Mouse (Mus musculus) hindbrain, embryonic 15.5 days (tissue): ENCODE measurements at regions not wholly inside any gene's neighbourhood (a gene's known extent, or its start where the extent isn't known, plus 50 kb on each side); places are given as distances from the start of the nearest gene placed in this dataset.

Experiments
- ATAC-seq: fragments of 200-750 bp; cut with Nextera tagmentation; 2 replicates; pipeline ENCODE4 v1.8.0; 2017; ENCODE audit warnings: low read depth, moderate number of reproducible peaks, moderate TSS enrichment; ENCODE audit not compliant: low FRiP score
- H3K27ac ChIP-seq: fragments of 300-500 bp; sonication (generic); replicated peaks from 2 replicates; pipeline ENCODE4 v1.5.1; 2015; ENCODE audit warnings: mild to moderate bottlenecking, inconsistent platforms
- H3K27me3 ChIP-seq: fragments of 300-500 bp; sonication (generic); 2 replicates; pipeline ENCODE4 v1.6.1; 2015; ENCODE audit warnings: control low read depth, inconsistent platforms
- H3K36me3 ChIP-seq: fragments of 300-500 bp; sonication (generic); 2 replicates; pipeline ENCODE4 v1.6.1; 2015; ENCODE audit warnings: control low read depth, inconsistent platforms
- H3K4me1 ChIP-seq: fragments of 300-500 bp; sonication (generic); replicated peaks from 2 replicates; pipeline ENCODE4 v1.6.1; 2015; ENCODE audit warnings: control low read depth, inconsistent platforms
- H3K4me2 ChIP-seq: fragments of 300-500 bp; sonication (generic); 2 replicates; pipeline ENCODE4 v1.6.1; 2015; ENCODE audit warnings: moderate library complexity, mild to moderate bottlenecking, inconsistent platforms
- H3K4me3 ChIP-seq: fragments of 300-500 bp; sonication (generic); 2 replicates; pipeline ENCODE4 v1.5.1; 2015; ENCODE audit warnings: mild to moderate bottlenecking, inconsistent platforms
- H3K9ac ChIP-seq: fragments of 300-500 bp; sonication (generic); 2 replicates; pipeline ENCODE4 v1.6.1; 2015; ENCODE audit warnings: inconsistent platforms
- H3K9me3 ChIP-seq: fragments of 300-500 bp; sonication (generic); 2 replicates; pipeline ENCODE4 v1.6.1; 2016; ENCODE audit warnings: control low read depth, inconsistent platforms
- WGBS: fragments of 180-500 bp; shearing (Covaris S2); methylation state at CpG from one replicate; pipeline ENCODE4 v1.1.7; 2015; 5-methylcytosine and 5-hydroxymethylcytosine counted together

DNA sequence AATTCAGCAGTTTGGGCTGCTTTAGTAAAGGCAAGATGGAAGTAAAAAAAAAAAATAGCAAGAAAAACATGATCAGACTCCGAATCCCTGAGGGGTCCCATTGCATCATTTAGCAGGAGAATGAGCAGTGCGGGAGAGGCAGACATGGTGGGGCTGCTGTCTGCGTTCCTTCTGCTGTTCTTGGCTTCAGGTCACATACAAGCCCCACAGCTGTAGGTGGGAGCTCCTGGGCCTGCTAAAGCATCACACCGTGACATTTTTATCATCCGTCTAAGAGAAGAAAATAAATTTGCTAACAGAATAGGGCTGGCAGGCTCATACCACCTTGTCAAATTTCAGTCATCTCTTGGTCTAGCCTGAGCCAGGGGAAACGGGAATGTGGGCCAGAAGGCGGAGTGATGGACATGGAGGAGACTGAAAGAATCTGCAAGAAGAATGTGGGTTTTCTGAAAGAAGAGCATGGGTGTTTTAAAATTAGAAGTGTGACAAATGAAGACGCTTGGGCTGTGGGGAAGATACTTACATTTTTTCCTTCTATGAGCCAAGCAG lies 378.8 kb upstream of the Vrk2 start:
- Histone ChIP-seq H3K9ac (no peak overlapping the region), H3K27me3 (no peaks in the 10 kb centered on the region), H3K27ac (no peak overlapping the region), H3K9me3 (no peaks in the 10 kb centered on the region), H3K4me1 (0 out of 2 replicates have a peak, but pooled peaks cover 3% of the 10 kb centered on the region), H3K4me3 (no peak overlapping the region), H3K4me2 (no peak overlapping the region), H3K36me3 (no peaks in the 10 kb centered on the region)
- peak; percentile 59; the same call in 1 of the 2 replicates for ATAC-seq
- WGBS = 58% methylated on average over 8 of the region's 8 CpGs

DNA sequence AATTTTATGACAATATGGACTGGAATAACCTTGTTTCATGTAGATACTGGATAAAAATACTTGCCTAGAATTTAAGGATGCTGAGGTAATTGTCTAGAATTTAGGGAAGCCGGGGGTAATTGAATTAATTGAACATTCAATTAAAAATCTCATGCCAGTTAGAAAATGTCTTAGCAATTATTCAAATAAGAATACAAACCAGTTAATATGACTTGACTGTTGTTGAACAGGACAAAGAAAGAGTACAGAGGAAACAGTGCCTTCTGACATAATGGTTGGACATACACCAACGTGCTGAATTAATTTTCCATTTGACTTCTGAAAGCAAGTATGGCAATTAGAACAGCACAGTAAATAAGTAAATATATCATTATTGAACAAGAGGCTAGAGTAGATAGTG lies 377.4 kb upstream of the Vrk2 start:
- H3K27me3 ChIP-seq = no peaks in the 10 kb centered on the region
- no peaks in the 10 kb centered on the region for H3K36me3 ChIP-seq
- H3K27ac ChIP-seq = no peak overlapping the region
- H3K4me3 ChIP-seq = no peak overlapping the region
- H3K9ac ChIP-seq = no peak overlapping the region
- H3K4me1 ChIP-seq = 0 out of 2 replicates have a peak, but pooled peaks cover 3% of the 10 kb centered on the region
- WGBS = 64% methylated on average over 2 of the region's 2 CpGs
- no peak for ATAC-seq
- H3K9me3 ChIP-seq = no peaks in the 10 kb centered on the region
- no peak overlapping the region for H3K4me2 ChIP-seq

DNA sequence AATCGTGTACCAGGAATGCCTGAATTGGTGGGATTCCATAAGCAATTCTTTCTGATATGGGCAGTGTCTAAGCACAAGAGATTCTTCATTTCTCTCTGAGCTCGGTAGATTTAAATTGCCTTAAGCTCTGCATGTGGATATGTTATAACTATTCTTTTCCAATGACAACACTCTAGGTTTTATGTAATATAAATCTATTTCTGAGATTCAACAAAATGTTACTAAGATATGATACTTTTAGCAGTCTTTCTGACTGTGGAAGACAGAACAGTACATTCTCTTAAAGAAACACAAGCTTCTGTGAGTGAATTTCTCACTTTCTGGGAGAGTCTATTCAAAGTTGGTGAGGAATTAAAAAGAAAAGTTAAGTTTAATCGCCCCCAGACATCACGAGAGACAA lies 373.6 kb upstream of the Vrk2 start:
- no peak for ATAC-seq
- Histone ChIP-seq H3K27ac (no peak overlapping the region), H3K36me3 (no peaks in the 10 kb centered on the region), H3K27me3 (no peaks in the 10 kb centered on the region), H3K4me1 (peaks cover 3% of the 10 kb centered on the region), H3K4me3 (no peak overlapping the region), H3K4me2 (no peak overlapping the region), H3K9ac (no peak overlapping the region), H3K9me3 (no peaks in the 10 kb centered on the region)
- WGBS = 88% methylated on average over 4 of the region's 4 CpGs

DNA sequence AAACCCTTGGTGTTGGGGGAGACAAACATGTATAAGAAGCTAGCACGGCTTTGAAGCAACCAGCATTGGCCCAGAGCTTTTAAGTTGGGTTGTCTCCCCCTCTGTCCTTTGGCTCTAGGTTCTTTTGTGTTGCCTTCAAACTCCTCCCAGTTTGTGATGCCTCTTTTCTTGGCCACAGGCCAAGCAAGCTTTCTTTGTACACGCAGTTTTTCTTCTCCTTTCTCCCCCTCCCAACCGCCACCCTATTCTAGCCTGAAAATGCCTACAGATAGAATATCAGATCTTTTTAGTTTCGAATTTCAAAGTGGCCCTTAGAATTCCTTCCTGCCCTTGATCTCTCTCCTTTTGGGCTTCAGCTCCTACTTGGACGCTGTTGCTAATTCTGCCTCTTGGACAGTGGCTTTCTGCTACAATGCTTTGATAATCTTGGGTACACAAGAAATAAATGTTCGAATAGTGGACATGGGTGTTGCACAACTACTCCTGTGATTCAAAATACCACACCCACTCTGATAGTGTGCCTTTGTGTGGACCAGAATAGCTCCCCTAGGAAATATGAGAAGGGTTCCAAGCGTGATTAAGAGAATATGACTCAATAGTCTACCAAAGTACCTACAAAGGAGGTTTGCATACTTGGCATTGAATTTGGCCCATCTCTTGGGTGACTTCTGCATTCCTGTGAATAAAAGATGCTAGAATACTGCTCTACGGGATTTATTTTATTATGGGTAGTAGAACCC lies 369.3 kb upstream of the Vrk2 start:
- Histone ChIP-seq H3K4me1 (peaks cover 14% of the 10 kb centered on the region), H3K9ac (no peak overlapping the region), H3K4me3 (no peak overlapping the region), H3K27ac (0 out of 2 replicates have a peak overlapping the region, but pooled peaks have one; percentile 31), H3K9me3 (no peaks in the 10 kb centered on the region), H3K36me3 (no peaks in the 10 kb centered on the region), H3K27me3 (no peaks in the 10 kb centered on the region), H3K4me2 (no peak overlapping the region)
- no peak for ATAC-seq
- WGBS = 54% methylated on average over 8 of the region's 8 CpGs

DNA sequence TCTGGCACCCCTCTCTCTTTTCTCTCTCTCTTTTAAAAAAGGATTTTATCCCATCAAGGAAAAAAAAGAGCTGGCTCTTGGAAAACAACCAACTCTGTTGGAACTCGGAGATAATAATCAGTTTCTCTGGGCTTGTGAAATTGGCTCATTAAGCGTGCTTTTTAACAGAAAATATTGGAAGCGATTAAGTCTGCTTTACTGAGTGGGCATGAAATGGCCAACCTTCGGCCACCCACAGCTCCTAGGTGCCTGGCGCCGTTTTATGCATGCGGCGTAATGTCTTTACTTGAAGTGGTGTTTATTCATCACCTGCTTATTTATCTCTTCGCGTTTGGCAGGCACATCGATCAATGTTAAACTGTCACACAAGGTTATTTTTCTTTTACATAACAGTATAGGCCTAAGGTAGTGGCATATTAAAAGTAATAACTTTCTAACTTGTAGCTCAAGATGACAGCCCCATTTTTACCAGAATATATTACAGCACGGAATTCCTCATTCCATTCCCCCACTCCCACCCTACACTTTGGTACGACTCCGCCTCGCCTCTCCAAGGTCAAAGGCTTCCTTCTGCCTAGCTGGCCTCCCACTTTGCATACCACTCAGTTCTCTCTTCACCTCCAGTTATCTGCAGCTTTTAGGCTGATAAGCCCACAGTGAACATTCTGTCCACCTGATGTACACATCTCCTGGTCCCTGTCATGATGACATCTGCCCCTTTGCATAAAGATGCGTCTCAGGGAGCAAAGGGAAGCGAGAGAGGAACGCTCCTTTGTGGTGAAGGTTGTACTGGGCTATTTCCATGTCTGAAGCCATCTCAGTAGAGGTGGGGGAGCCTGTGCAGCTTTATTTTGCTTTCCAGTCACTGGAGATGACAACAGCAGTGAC lies 368.5 kb upstream of the Vrk2 start:
- no peak overlapping the region for H3K9ac ChIP-seq
- H3K27ac ChIP-seq = 0 out of 2 replicates have a peak overlapping the region, but pooled peaks have one; percentile 31
- 52% methylated on average over 18 of the region's 18 CpGs for WGBS

DNA sequence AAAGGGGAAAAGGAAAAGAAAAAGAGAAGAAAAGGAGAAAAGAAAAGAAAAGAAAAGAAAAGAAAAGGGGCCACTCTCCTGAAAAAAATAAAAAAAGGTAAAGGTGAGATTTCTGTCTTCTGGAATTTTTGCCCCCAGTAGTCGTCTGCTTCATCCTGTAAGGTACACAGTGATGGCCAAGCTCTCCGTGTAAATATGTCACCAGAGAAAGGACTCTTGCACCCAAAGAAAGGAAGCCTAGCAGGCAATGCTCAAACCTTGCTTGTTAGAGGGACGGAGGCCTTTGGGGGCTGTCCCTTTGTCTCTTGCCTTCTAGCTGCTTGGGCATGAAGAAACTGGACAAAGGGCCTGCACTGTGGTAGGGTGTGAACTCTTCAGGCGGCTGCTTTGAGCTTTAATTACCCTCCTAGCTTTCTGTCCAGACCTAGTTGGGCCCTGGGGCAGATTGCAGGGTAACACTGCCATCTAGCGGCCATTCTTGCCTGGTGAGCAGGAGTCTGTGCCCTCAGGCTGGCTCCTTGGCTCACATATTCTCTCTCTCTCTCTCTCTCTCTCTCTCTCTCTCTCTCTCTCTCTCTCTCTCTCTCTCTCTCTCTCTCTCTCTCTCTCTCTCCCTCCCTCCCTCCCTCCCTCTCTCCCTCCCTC lies 367.7 kb upstream of the Vrk2 start:
- ATAC-seq = peak; percentile 98
- Histone ChIP-seq H3K27ac (0 out of 2 replicates have a peak overlapping the region, but pooled peaks have one; percentile 59), H3K9ac (no peak overlapping the region), H3K4me1 (peaks cover 14% of the 10 kb centered on the region), H3K9me3 (no peaks in the 10 kb centered on the region), H3K4me2 (peak overlapping the region; percentile 46), H3K27me3 (no peaks in the 10 kb centered on the region), H3K4me3 (no peak overlapping the region), H3K36me3 (no peaks in the 10 kb centered on the region)
- 4% methylated on average over 5 of the region's 5 CpGs for WGBS

More for the DNA sequence above, 368.5 kb upstream of the Vrk2 start:
- Histone ChIP-seq H3K4me3 (no peak overlapping the region), H3K36me3 (no peaks in the 10 kb centered on the region), H3K9me3 (no peaks in the 10 kb centered on the region), H3K27me3 (no peaks in the 10 kb centered on the region), H3K4me1 (peaks cover 14% of the 10 kb centered on the region), H3K4me2 (no peak overlapping the region)
- 0 out of 2 replicates have a peak, but pooled peaks have one; percentile 20 for ATAC-seq

GRCm38 (mm10) chr11:26956153-26956552 lies 362.4 kb upstream of the Vrk2 start:
- WGBS = 76% methylated on average over 3 of the region's 3 CpGs
- Histone ChIP-seq H3K27me3 (no peaks in the 10 kb centered on the region), H3K9ac (no peak overlapping the region), H3K27ac (no peak overlapping the region), H3K36me3 (no peaks in the 10 kb centered on the region), H3K4me3 (no peak overlapping the region), H3K4me2 (no peak overlapping the region), H3K9me3 (no peaks in the 10 kb centered on the region), H3K4me1 (peaks cover 1% of the 10 kb centered on the region; the same call in 1 of the 2 replicates)
- ATAC-seq = no peak

DNA sequence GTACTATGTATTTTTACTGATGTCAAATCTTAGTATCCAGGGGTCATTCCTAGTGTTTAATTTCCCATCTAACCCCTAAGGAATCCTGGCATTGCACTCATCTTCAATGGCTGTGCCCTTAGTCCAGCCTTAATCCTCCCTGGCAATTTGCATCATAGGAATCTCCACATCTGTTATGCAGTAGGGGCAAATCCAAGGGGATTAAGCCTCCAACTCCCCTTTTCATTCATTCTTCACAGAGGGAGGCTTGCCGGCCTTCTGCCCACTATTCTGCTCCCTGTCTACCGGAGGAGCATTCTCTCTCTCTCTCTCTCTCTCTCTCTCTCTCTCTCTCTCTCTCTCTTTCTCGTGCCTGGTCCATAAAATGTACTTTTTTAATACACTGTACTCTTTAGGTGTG lies 338.0 kb upstream of the Vrk2 start:
- no peaks in the 10 kb centered on the region for H3K4me1 ChIP-seq
- H3K36me3 ChIP-seq = no peaks in the 10 kb centered on the region
- ATAC-seq = no peak
- no peaks in the 10 kb centered on the region for H3K9me3 ChIP-seq
- no peak overlapping the region for H3K9ac ChIP-seq
- no peaks in the 10 kb centered on the region for H3K27me3 ChIP-seq
- H3K4me3 ChIP-seq = no peak overlapping the region
- 8% methylated on average over 3 of the region's 3 CpGs for WGBS
- no peak overlapping the region for H3K4me2 ChIP-seq
- no peak overlapping the region for H3K27ac ChIP-seq

DNA sequence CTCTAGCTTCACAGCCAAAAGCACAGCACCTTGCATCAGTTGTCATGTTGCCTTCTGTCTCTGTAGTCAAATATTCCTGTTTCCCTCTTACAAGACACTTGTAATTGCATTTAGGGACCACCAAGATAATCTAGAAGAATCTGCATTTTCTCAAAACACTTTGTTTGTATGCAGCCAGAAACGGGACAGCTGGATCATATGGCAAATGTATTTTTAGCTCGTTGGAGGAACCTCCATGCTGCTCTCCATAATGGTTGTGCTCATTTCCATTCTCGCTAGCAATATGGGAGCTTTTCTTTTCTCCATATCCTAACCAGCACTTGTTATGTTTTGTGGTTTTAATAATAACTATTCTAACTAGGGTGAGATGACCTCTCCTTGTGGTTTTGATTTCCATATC lies 313.3 kb upstream of the Vrk2 start:
- H3K27ac ChIP-seq = no peak overlapping the region
- no peaks in the 10 kb centered on the region for H3K9me3 ChIP-seq
- no peak overlapping the region for H3K4me2 ChIP-seq
- no peak overlapping the region for H3K4me3 ChIP-seq
- no peaks in the 10 kb centered on the region for H3K4me1 ChIP-seq
- H3K9ac ChIP-seq = no peak overlapping the region
- H3K27me3 ChIP-seq = no peaks in the 10 kb centered on the region
- H3K36me3 ChIP-seq = no peaks in the 10 kb centered on the region
- WGBS = 88% methylated on average over 3 of the region's 3 CpGs
- ATAC-seq = no peak

GRCm38 (mm10) chr11:26881635-26882034 lies 287.8 kb upstream of the Vrk2 start:
- Histone ChIP-seq H3K4me1 (no peaks in the 10 kb centered on the region), H3K36me3 (no peaks in the 10 kb centered on the region), H3K9me3 (no peaks in the 10 kb centered on the region), H3K4me3 (no peak overlapping the region), H3K27me3 (no peaks in the 10 kb centered on the region), H3K27ac (no peak overlapping the region), H3K4me2 (no peak overlapping the region), H3K9ac (no peak overlapping the region)
- WGBS = 55% methylated on average over 6 of the region's 6 CpGs
- ATAC-seq = no peak
